Mouse (Mus musculus) olfactory bulb, adult 2 months (tissue): ENCODE results near the gene Shh.

ENCODE experiments used
- CTCF ChIP-seq: fragments of 200-500 bp; IDR thresholded peaks from 2 replicates; pipeline ENCODE4 v1.5.1; 2012; ENCODE audit warnings: low read depth, mild to moderate bottlenecking, low read length, moderate library complexity; ENCODE audit not compliant: insufficient read depth
- POLR2A ChIP-seq: fragments of 200-500 bp; IDR thresholded peaks from 2 replicates; pipeline ENCODE4 v1.6.1; 2012; ENCODE audit warnings: mild to moderate bottlenecking, low read depth, low read length, moderate library complexity; ENCODE audit not compliant: insufficient read depth

- TF ChIP-seq CTCF: no peak
- TF ChIP-seq POLR2A: no peak
These were observed 10.7 kb downstream of the Shh start for GRCm38 (mm10) chr5:28456366-28456765.
